Mouse (Mus musculus) limb, embryonic 11.5 days (tissue): Measurements from ENCODE around the gene Foxj3. TPM values are rescaled to one million over a fixed set of nuclear protein-coding genes. Genes with fewer than 3 reads are reported as not detected.

Experiments
- ATAC-seq: fragments of 200-750 bp; cut with Nextera tagmentation; 2 replicates; pipeline ENCODE4 v1.8.0; 2017; ENCODE audit warnings: low read depth; ENCODE audit not compliant: insufficient number of reproducible peaks, low FRiP score, low TSS enrichment
- DNase-seq: peaks from one replicate; pipeline ENCODE4 v3.0.0-alpha.2; 2015; ENCODE audit warnings: low spot score
- H3K27ac ChIP-seq: fragments of 300-500 bp; sonication (generic); replicated peaks from 2 replicates; pipeline ENCODE4 v1.5.1; 2014; ENCODE audit warnings: low read depth, mild to moderate bottlenecking, low read length
- H3K27me3 ChIP-seq: fragments of 300-500 bp; sonication (generic); 2 replicates; pipeline ENCODE4 v1.6.1; 2014; ENCODE audit warnings: mild to moderate bottlenecking, low read length, mixed read lengths; ENCODE audit not compliant: control insufficient read depth, insufficient read depth
- H3K36me3 ChIP-seq: fragments of 300-500 bp; sonication (generic); 2 replicates; pipeline ENCODE4 v1.6.1; 2014; ENCODE audit warnings: mild to moderate bottlenecking, low read length, moderate library complexity, mixed read lengths; ENCODE audit not compliant: control insufficient read depth, insufficient read depth
- H3K4me1 ChIP-seq: fragments of 300-500 bp; sonication (generic); 2 replicates; pipeline ENCODE4 v1.6.1; 2014; ENCODE audit warnings: low read length, mixed read lengths; ENCODE audit not compliant: control insufficient read depth, insufficient read depth
- H3K4me2 ChIP-seq: fragments of 300-500 bp; sonication (generic); 2 replicates; pipeline ENCODE4 v1.6.1; 2014; ENCODE audit warnings: low read depth, mild to moderate bottlenecking, moderate library complexity; ENCODE audit not compliant: severe bottlenecking
- H3K4me3 ChIP-seq: fragments of 300-500 bp; sonication (generic); 2 replicates; pipeline ENCODE4 v1.5.1; 2014; ENCODE audit warnings: low read depth, low read length
- H3K9ac ChIP-seq: fragments of 300-500 bp; sonication (generic); 2 replicates; pipeline ENCODE4 v1.6.1; 2014; ENCODE audit warnings: mild to moderate bottlenecking, low read length
- H3K9me3 ChIP-seq: fragments of 300-500 bp; sonication (generic); 2 replicates; pipeline ENCODE4 v1.6.1; 2016; ENCODE audit warnings: low read length; ENCODE audit not compliant: control insufficient read depth
- WGBS: fragments of 180-500 bp; shearing (Covaris S2); extraction: QIAGEN DNeasy Blood & Tissue Kit; methylation state at CpG from one replicate; pipeline ENCODE4 v1.1.7; 2014; 5-methylcytosine and 5-hydroxymethylcytosine counted together
- polyA plus RNA-seq: library from polyadenylated mRNA; unstranded; fragments of >200 nt; fragmentation: Nextera tagmentation; extraction: Ambion mirVana; gene quantifications from 2 replicates; pipeline ENCODE4 v1.2.1, GENCODE M21; 2014

Gene Foxj3
- polyA plus RNA-seq, 1 experiment from 2014 or later = 26.7 TPM

DNA sequence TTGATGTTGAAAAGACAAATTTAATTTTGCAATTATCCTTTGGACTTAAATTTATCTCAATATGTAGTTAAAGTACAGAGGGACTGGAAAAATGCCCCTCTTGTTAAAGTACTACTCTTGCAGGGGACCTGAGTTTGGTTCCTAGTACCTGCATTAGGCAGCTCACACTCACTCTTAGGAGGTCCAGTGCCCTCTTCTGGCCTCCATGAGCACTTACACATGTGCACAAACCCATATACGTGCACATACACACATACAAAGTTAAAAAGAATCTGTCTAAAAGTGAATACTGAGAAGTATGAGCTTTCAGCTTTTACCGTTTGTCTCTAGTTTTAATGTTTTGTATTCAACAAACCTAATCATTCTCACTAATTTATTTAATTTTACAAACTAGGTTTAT lies 51.2 kb downstream of the Foxj3 start:
- Histone ChIP-seq H3K27me3 (no peaks in the 10 kb centered on the region), H3K4me1 (no peaks in the 10 kb centered on the region), H3K4me2 (no peak overlapping the region), H3K27ac (no peak overlapping the region), H3K9me3 (no peaks in the 10 kb centered on the region), H3K9ac (no peak overlapping the region), H3K4me3 (no peak overlapping the region), H3K36me3 (peaks cover 3% of the 10 kb centered on the region; the same call in 1 of the 2 replicates)
- DNase-seq (no peak), ATAC-seq (no peak)
- 91% methylated on average over 2 of the region's 2 CpGs for WGBS

- Histone ChIP-seq H3K9me3 (no peaks in the 10 kb centered on the region), H3K4me3 (no peak overlapping the region), H3K27ac (no peak overlapping the region), H3K27me3 (no peaks in the 10 kb centered on the region), H3K4me1 (no peaks in the 10 kb centered on the region), H3K9ac (no peak overlapping the region), H3K4me2 (no peak overlapping the region), H3K36me3 (peaks cover 3% of the 10 kb centered on the region; the same call in 1 of the 2 replicates)
- no peak for ATAC-seq
- no peak for DNase-seq
- 85% methylated on average over 2 of the region's 2 CpGs for WGBS
Measured at GRCm38 (mm10) chr4:119589423-119589822, 52.6 kb downstream of the Foxj3 start.

DNA sequence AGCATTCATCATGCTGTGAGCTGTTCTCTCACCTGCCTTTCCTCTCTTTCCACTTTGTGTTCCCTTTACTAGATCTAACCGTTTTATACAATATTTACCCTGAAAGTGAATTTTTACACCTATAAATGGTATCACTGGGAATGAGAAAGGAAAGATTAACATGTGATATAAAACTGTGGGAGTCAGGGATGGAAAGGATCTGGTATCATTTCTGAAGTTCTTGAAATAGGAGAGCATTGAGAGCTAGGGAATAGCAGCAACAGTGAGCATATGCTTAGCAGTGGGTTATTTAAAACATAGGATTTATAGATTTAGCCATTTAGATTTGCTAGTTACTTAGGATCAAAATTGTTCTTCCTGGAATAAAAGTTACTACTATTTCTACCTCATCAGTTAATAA lies 53.2 kb downstream of the Foxj3 start:
- no peak for DNase-seq
- Histone ChIP-seq H3K27me3 (no peaks in the 10 kb centered on the region), H3K9me3 (no peaks in the 10 kb centered on the region), H3K36me3 (peaks cover 3% of the 10 kb centered on the region; the same call in 1 of the 2 replicates), H3K4me2 (no peak overlapping the region), H3K27ac (no peak overlapping the region), H3K4me1 (no peaks in the 10 kb centered on the region), H3K9ac (no peak overlapping the region), H3K4me3 (no peak overlapping the region)
- WGBS = 93% methylated on average over 1 of the region's 1 CpGs
- ATAC-seq = no peak

DNA sequence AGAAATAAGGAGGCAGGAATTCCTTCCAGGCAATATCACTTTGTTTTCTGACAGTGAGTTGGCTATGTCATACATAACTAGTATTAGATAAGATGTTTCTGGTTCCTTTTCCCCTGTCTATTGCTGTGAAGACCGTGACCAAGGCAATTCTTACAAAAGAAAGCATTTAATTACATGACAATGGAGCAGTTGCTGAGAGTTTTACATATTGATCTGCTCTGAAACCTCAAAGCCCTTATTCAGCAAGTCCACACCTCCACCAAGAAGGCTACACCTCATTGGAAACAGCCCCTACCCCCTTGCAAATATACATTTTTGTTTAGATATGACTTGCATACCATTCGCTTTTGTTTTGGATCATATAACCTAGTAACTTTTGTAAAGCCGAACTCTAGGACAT lies 55.7 kb downstream of the Foxj3 start:
- no peaks in the 10 kb centered on the region for H3K9me3 ChIP-seq
- no peak overlapping the region for H3K27ac ChIP-seq
- H3K27me3 ChIP-seq = no peaks in the 10 kb centered on the region
- H3K4me1 ChIP-seq = no peaks in the 10 kb centered on the region
- H3K4me3 ChIP-seq = no peak overlapping the region
- ATAC-seq = no peak
- WGBS = 82% methylated on average over 3 of the region's 3 CpGs
- peaks cover 3% of the 10 kb centered on the region; the same call in 1 of the 2 replicates for H3K36me3 ChIP-seq
- H3K9ac ChIP-seq = no peak overlapping the region
- DNase-seq = no peak
- H3K4me2 ChIP-seq = no peak overlapping the region

DNA sequence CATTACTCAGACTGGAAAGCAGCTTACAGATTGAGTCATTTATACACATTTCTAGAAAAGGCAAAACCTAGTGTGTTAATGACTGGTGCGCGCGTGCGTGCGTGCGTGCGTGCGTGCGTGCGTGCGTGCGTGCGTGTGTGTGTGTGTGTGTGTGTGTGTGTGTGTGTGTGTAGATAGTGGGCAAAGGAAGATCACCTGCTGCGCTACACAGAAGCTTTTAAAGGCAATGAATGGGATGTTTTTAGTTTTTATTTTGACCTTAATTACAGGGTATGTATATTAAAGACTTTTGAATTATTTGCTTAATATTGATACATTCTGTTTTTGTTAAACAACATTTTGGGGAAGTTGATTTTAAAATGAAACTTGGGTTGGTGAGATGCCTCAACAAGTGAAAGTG lies 57.5 kb downstream of the Foxj3 start:
- ATAC-seq = no peak
- no peak for DNase-seq
- Histone ChIP-seq H3K9me3 (no peaks in the 10 kb centered on the region), H3K9ac (no peak overlapping the region), H3K4me1 (no peaks in the 10 kb centered on the region), H3K4me2 (no peak overlapping the region), H3K27ac (no peak overlapping the region), H3K27me3 (no peaks in the 10 kb centered on the region), H3K36me3 (no peaks in the 10 kb centered on the region), H3K4me3 (no peak overlapping the region)
- 95% methylated on average over 14 of the region's 14 CpGs for WGBS

DNA sequence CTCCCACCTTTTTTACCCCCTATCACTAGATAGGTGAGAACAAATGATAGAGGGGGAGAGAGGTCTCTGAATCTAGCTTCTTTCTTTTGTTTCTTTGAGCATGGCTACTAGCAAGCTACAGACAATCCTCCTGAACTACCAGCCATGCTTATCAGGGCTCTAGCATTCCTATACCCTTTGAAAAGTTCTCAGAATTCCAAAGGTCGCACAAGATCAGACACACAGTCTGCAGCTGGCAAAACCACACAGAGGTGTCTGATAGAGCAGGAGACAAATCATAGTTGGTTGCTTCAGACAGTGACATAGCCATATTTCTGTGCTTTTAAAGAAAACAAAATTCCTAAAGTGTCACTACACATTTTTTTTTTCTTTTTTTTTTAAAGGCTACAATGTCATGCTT lies 62.8 kb downstream of the Foxj3 start:
- Histone ChIP-seq H3K36me3 (no peaks in the 10 kb centered on the region), H3K27me3 (no peaks in the 10 kb centered on the region), H3K4me2 (no peak overlapping the region), H3K9me3 (no peaks in the 10 kb centered on the region), H3K4me3 (no peak overlapping the region), H3K27ac (no peak overlapping the region), H3K9ac (no peak overlapping the region), H3K4me1 (no peaks in the 10 kb centered on the region)
- DNase-seq (no peak), ATAC-seq (no peak)
- 73% methylated on average over 1 of the region's 1 CpGs for WGBS

DNA sequence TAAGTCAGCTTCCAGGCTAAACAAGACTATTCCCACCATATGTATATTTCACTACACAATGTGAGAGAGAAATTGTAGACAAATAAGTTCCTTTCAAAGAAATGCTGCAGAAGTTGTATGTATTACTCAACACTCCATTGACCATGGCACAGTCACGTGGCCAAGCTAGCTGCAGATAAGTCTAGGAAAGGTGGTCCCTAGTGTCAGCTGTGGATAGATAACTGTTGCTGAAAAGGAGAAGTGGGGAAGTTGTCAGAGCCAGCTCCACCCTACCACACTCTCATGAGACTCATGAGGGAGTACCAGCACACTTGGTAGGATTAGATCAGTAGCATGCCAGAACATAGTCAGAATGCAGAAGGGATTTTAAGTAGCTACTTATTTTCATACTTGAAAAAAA lies 72.7 kb downstream of the Foxj3 start:
- no peaks in the 10 kb centered on the region for H3K27me3 ChIP-seq
- DNase-seq (no peak), ATAC-seq (no peak)
- H3K4me1 ChIP-seq = no peaks in the 10 kb centered on the region
- H3K27ac ChIP-seq = no peak overlapping the region
- no peak overlapping the region for H3K9ac ChIP-seq
- no peak overlapping the region for H3K4me2 ChIP-seq
- no peaks in the 10 kb centered on the region for H3K36me3 ChIP-seq
- H3K9me3 ChIP-seq = no peaks in the 10 kb centered on the region
- 94% methylated on average over 1 of the region's 1 CpGs for WGBS
- no peak overlapping the region for H3K4me3 ChIP-seq

DNA sequence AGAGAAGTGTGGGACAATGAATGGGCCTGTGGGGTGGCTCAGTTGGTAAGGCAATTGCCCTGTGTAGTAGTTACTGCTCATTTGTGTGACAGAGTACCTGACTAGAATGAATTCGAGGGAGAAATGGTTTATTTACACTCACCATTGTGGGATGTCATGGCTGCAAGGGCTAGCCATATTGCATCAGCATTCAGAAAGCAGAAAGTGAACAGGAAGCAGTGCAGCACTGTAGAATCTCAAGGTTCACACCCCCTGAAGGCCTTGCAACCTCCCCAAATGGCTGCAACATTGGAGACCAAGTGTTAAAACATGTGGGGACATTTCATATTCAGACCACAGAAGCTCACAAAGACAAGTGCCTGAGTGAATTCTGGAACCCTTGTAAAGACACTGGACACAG lies 77.3 kb downstream of the Foxj3 start:
- Histone ChIP-seq H3K36me3 (no peaks in the 10 kb centered on the region), H3K27me3 (no peaks in the 10 kb centered on the region), H3K4me2 (no peak overlapping the region), H3K27ac (no peak overlapping the region), H3K9me3 (no peaks in the 10 kb centered on the region), H3K9ac (no peak overlapping the region), H3K4me1 (no peaks in the 10 kb centered on the region), H3K4me3 (no peak overlapping the region)
- ATAC-seq (no peak), DNase-seq (no peak)
- 82% methylated on average over 1 of the region's 1 CpGs for WGBS

- ATAC-seq (no peak), DNase-seq (no peak)
- Histone ChIP-seq H3K9ac (no peak overlapping the region), H3K27me3 (no peaks in the 10 kb centered on the region), H3K4me3 (no peak overlapping the region), H3K4me1 (peaks cover under 1% of the 10 kb centered on the region), H3K9me3 (no peaks in the 10 kb centered on the region), H3K27ac (no peak overlapping the region), H3K4me2 (no peak overlapping the region), H3K36me3 (no peaks in the 10 kb centered on the region)
- 88% methylated on average over 4 of the region's 4 CpGs for WGBS
Measured at GRCm38 (mm10) chr4:119614724-119615123, 77.9 kb downstream of the Foxj3 start.
